Mouse (Mus musculus) C2C12 (cell line): ENCODE data around the gene Clnk. TPM values are rescaled to one million over a fixed set of nuclear protein-coding genes. Genes with fewer than 3 reads are reported as not detected.

Experiments
- H3K27me3 ChIP-seq: one replicate; pipeline ENCODE4 v1.6.1; 2011; ENCODE audit not compliant: control insufficient read depth, insufficient read depth, insufficient read length
- H3K36me3 ChIP-seq: one replicate; pipeline ENCODE4 v1.6.1; 2011; ENCODE audit not compliant: control insufficient read depth, insufficient read depth
- H3K4me3 ChIP-seq: one replicate; pipeline ENCODE4 v1.5.1; 2011; ENCODE audit warnings: mild to moderate bottlenecking, control low read depth; ENCODE audit not compliant: poor library complexity, insufficient read depth, severe bottlenecking
- H3K79me2 ChIP-seq: one replicate; pipeline ENCODE4 v1.6.1; 2011; ENCODE audit not compliant: control insufficient read depth, insufficient read depth
- H3K79me3 ChIP-seq: one replicate; pipeline ENCODE4 v1.6.1; 2011; ENCODE audit warnings: low read depth, control low read depth
- H3ac ChIP-seq: one replicate; pipeline ENCODE3; 2011; ENCODE audit warnings: low read depth; ENCODE audit not compliant: control insufficient read depth, insufficient read length
- CEBPB ChIP-seq: IDR thresholded peaks from one replicate; pipeline ENCODE4 v1.6.1; 2011; ENCODE audit warnings: low read depth, mild to moderate bottlenecking, control low read depth, moderate library complexity
- CTCF ChIP-seq: IDR thresholded peaks from one replicate; pipeline ENCODE4 v1.5.1; 2011; ENCODE audit not compliant: control insufficient read depth, insufficient read depth, insufficient read length
- FOSL1 ChIP-seq: IDR thresholded peaks from one replicate; pipeline ENCODE4 v1.8.0; 2011; ENCODE audit warnings: mild to moderate bottlenecking, low read length; ENCODE audit not compliant: poor library complexity, insufficient read depth, severe bottlenecking
- MAX ChIP-seq: IDR thresholded peaks from one replicate; pipeline ENCODE4 v1.6.1; 2011; ENCODE audit warnings: mild to moderate bottlenecking, control low read depth
- MYOD1 ChIP-seq: IDR thresholded peaks from one replicate; pipeline ENCODE4 v1.6.1; 2011; ENCODE audit warnings: low read depth; ENCODE audit not compliant: control insufficient read depth, insufficient read length
- MYOG ChIP-seq: IDR thresholded peaks from one replicate; pipeline ENCODE4 v1.6.1; 2011; ENCODE audit not compliant: control insufficient read depth, insufficient read length; ENCODE audit errors: extremely low read depth
- USF1 ChIP-seq: IDR thresholded peaks from one replicate; pipeline ENCODE4 v1.6.1; 2011; ENCODE audit warnings: low read depth, mild to moderate bottlenecking, control low read depth, moderate library complexity
- polyA plus RNA-seq: library from polyadenylated mRNA; unstranded; fragments of >200 nt; fragmentation: generic; extraction: Trizol; gene quantifications from one replicate; pipeline ENCODE4 v1.2.1, GENCODE M21; 2012; ENCODE audit warnings: missing spikeins

Gene Clnk
- polyA plus RNA-seq, 1 experiment, result not detected

DNA sequence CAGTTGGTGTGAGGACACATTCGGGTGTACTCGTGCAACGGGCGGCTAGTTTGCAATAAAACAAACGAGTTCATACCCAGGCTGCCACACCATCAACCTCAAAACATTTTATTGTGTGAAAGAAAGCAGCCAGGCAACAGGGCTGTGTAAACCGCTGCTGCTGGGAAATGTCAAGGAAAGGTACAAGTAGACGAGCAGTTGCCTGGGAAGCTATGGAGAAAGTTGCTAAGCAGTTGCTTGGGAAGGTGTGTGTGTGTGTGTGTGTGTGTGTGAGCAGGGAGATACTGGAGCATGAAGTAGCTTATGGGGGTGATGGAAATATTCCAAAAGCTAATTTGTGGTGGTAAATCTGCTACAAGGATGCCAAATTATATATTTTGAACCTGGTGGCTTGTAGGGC is 63.7 kb downstream of the Clnk start:
- no peak for TF ChIP-seq CTCF
- TF ChIP-seq FOSL1, result no peak
- no peak for TF ChIP-seq MAX
- TF ChIP-seq USF1, result no peak
- TF ChIP-seq MYOD1, result no peak
- TF ChIP-seq MYOG, result no peak
- no peak for TF ChIP-seq CEBPB
- no peak overlapping the region for H3K4me3 ChIP-seq

DNA sequence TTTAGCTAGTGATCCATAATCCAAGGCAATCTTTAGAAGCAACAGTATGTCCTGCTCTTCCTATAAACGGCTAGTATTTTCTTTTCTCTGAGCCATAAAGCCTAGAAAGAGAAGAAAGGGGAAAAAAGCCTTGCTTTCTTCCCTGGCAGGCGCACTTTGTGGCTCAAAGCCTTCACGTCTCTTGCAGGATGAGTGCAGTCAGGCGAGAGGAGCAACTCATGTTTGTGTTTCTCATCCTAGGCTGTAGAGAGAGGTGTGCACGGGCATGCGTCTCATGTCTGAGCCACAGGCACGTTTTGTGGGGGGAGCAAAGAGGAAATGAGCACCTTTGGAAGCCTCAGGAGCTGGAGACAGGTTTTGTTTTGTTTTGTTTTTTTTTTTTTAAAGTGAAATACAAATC is 64.2 kb downstream of the Clnk start:
- TF ChIP-seq MAX (no peak), MYOD1 (no peak), MYOG (no peak), USF1 (no peak)
- Histone ChIP-seq H3K4me3 (no peak overlapping the region), H3K27me3 (peaks cover 19% of the 10 kb centered on the region), H3K79me2 (no peaks in the 10 kb centered on the region), H3K79me3 (no peaks in the 10 kb centered on the region), H3K36me3 (no peaks in the 10 kb centered on the region), H3ac (no peak overlapping the region)

More for the DNA sequence above, 63.7 kb downstream of the Clnk start:
- H3K79me2 ChIP-seq, result no peaks in the 10 kb centered on the region
- no peaks in the 10 kb centered on the region for H3K79me3 ChIP-seq
- H3K27me3 ChIP-seq, result peaks cover 18% of the 10 kb centered on the region
- no peak overlapping the region for H3ac ChIP-seq
- no peaks in the 10 kb centered on the region for H3K36me3 ChIP-seq

DNA sequence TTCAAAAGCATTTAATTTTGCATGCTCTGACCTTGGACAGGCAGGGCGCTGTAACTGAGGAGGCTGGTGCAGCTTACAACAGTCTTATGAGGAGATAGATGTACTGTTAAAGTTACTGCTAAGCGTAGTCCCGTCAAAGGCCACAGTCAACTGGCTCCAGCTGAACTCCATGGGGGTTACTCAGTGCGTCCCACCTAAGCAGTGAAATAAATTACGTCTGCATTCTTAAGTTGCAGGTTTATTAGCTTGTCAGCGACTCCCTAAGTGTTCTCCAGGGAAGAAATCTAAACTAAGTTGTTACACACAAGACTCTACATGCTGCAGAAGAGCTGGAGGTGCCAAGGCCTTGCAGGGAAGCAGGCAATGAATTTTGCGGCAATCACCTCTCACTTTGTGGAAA is 77.7 kb downstream of the Clnk start:
- Histone ChIP-seq H3ac (no peak overlapping the region), H3K27me3 (no peaks in the 10 kb centered on the region), H3K36me3 (no peaks in the 10 kb centered on the region), H3K79me3 (no peaks in the 10 kb centered on the region), H3K4me3 (no peak overlapping the region), H3K79me2 (no peaks in the 10 kb centered on the region)
- TF ChIP-seq USF1 (no peak), MYOD1 (no peak), FOSL1 (no peak), MYOG (no peak), MAX (no peak), CEBPB (no peak), CTCF (no peak)

DNA sequence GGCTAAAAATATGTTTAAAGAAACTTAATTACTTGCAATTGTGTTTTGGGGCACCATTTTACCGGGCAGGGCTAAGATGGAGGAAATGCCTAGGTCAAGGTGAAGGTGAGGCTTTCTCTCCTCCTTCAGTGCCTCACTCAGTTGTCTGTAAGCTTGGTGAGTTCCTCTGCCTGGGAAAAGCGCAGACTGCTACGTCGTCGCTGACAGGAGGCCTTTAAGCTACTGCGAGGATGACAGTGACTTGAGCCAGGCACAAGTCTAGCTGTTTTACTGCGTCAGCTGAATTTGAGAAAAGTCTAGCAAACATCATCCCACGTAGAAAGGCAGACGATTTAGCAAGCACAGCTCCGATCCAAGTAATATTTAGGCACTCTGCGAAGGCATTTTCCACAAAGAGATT is 81.5 kb downstream of the Clnk start:
- Histone ChIP-seq H3K79me3 (no peaks in the 10 kb centered on the region), H3K27me3 (no peaks in the 10 kb centered on the region), H3K36me3 (no peaks in the 10 kb centered on the region), H3K4me3 (no peak overlapping the region), H3ac (no peak overlapping the region), H3K79me2 (no peaks in the 10 kb centered on the region)
- no peak for TF ChIP-seq FOSL1
- no peak for TF ChIP-seq CEBPB
- TF ChIP-seq MYOG, result no peak

DNA sequence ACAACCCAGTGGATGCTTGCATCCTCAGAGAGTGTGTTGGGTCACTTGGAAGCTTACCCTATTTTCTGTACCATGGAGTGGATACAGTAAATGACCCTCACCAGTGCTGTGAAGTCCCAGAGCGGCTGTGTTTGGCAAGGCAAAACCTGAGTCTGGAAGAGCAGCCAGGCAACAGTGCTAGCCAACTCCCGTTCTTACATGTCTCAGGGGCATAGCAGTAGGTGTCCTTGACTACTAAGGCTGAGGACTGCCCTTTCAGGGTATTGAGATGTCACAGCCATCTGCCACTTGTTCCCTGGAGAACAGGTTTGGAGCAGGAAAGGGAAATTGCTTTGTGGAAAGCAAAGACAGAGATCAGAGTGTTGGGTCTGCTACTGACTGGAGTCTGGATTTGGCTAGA is 85.5 kb downstream of the Clnk start:
- TF ChIP-seq MYOD1 (no peak), FOSL1 (no peak), MAX (no peak), CEBPB (no peak), CTCF (no peak), USF1 (no peak), MYOG (no peak)

DNA sequence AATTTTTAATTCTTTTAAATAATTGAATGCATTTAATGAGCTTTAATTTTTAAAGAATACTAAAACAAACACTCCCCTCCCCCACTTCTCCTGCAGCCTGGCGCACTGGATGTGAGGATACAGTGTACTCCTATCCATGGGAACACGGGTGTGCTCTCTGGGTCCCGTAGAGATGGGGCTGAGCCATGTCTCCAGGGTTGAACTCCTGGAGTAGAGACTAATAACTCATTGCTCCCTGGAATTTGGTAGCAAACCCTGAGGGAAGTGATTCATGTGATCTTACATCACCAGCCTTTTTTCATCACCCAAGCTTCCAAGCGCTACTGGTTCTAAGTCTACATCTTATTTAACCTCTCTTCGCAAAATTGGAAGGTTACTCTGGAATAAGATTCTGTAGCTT is 87.8 kb downstream of the Clnk start:
- no peak for TF ChIP-seq CEBPB
- no peak for TF ChIP-seq CTCF
- no peak for TF ChIP-seq USF1
- TF ChIP-seq MYOD1, result no peak
- TF ChIP-seq MYOG, result no peak
- no peaks in the 10 kb centered on the region for H3K79me2 ChIP-seq

More for the DNA sequence above, 85.5 kb downstream of the Clnk start:
- no peaks in the 10 kb centered on the region for H3K79me3 ChIP-seq
- H3K4me3 ChIP-seq, result no peak overlapping the region
- H3K79me2 ChIP-seq, result no peaks in the 10 kb centered on the region
- H3K36me3 ChIP-seq, result no peaks in the 10 kb centered on the region
- no peak overlapping the region for H3ac ChIP-seq
- H3K27me3 ChIP-seq, result no peaks in the 10 kb centered on the region

More for the DNA sequence above, 87.8 kb downstream of the Clnk start:
- Histone ChIP-seq H3K36me3 (no peaks in the 10 kb centered on the region), H3ac (no peak overlapping the region), H3K4me3 (no peak overlapping the region), H3K27me3 (no peaks in the 10 kb centered on the region), H3K79me3 (no peaks in the 10 kb centered on the region)
